In genomic region chr8:122304058-122304457, GRCm38 (mm10) we compare ENCODE assay signal across 13 mouse cellular contexts. TPM values are rescaled to one million over a fixed set of nuclear protein-coding genes. Genes with fewer than 3 reads are reported as not detected.
A peak's percentile ranks its signal among the peaks of the same experiment; 100 is the strongest.
DNase-seq lines count a peak whose midpoint lies in the region; ATAC-seq lines count a peak whose summit lies in the region.
"Had no signal": no experiment of that assay in that cellular context is flagged by ENCODE, and none has a peak within 500 bp of the region (broad histone marks: within the 10 kb centered on the region; RNA-seq: fewer than 3 reads in every experiment).

No protein-coding gene starts in this region.

- intact Hi-C loops in gastrocnemius, postnatal 36 days (cut with DNase I): no loop called here

- WGBS in liver, embryonic 13.5 days (ENCODE audit: insufficient replicate concordance): 7% methylated on average over 3 of the region's 3 CpGs
- WGBS in midbrain, embryonic 15.5 days: 12% methylated on average over 3 of the region's 3 CpGs

- peaks cover 98% of the 10 kb centered on the region for H3K36me3 ChIP-seq in megakaryocyte, embryonic 14.5 days (replicated peaks; ENCODE audit: low read length)
- peaks cover 97% of the 10 kb centered on the region for H3K36me3 ChIP-seq in liver, embryonic 13.5 days
- H3K36me3 ChIP-seq in midbrain, embryonic 15.5 days (replicated peaks): no peaks in the 10 kb centered on the region

- peak overlapping the region; percentile 97 for H3K27ac ChIP-seq in liver, embryonic 13.5 days
- no peak overlapping the region for H3K27ac ChIP-seq in midbrain, embryonic 15.5 days
- H3K27ac ChIP-seq: macrophage had no signal

- DNase-seq in CD4-positive, CD25-positive, alpha-beta regulatory T cell, adult 2 months (ENCODE audit: low read depth, low spot score): peak; percentile 37
- DNase-seq in liver, embryonic 13.5 days: no peak
- DNase-seq in gastrocnemius, adult 18-20 months (ENCODE audit: low spot score): no peak
- DNase-seq in gastrocnemius, postnatal 36 days: no peak
- DNase-seq: cerebellum, postnatal 25 days; thymus, postnatal 36 days had no signal

- peak overlapping the region; percentile 86 for H3K4me3 ChIP-seq in megakaryocyte, embryonic 14.5 days (replicated peaks)
- H3K4me3 ChIP-seq in liver, embryonic 13.5 days (replicated peaks): no peak overlapping the region
- H3K4me3 ChIP-seq in midbrain, embryonic 15.5 days: no peak overlapping the region
- H3K4me3 ChIP-seq: heart, embryonic 15.5 days had no signal

- ATAC-seq in CD4-positive, CD25-positive, alpha-beta regulatory T cell, adult 4 months: no peak
- no peak for ATAC-seq in megakaryocyte, adult 5-6 weeks (ENCODE audit: poor library complexity, severe bottlenecking)
- peak; percentile 33 for ATAC-seq in liver, embryonic 13.5 days (ENCODE audit: low read depth)
- ATAC-seq in midbrain, embryonic 15.5 days (replicated peaks): no peak

- peaks cover 100% of the 10 kb centered on the region for H3K4me1 ChIP-seq in megakaryocyte, embryonic 14.5 days
- peaks cover 100% of the 10 kb centered on the region for H3K4me1 ChIP-seq in liver, embryonic 13.5 days (replicated peaks)
- peaks cover 25% of the 10 kb centered on the region for H3K4me1 ChIP-seq in midbrain, embryonic 15.5 days

- H3K27me3 ChIP-seq in megakaryocyte, embryonic 14.5 days (replicated peaks): no peaks in the 10 kb centered on the region
- no peaks in the 10 kb centered on the region for H3K27me3 ChIP-seq in liver, embryonic 13.5 days
- H3K27me3 ChIP-seq in midbrain, embryonic 15.5 days (replicated peaks): no peaks in the 10 kb centered on the region
- H3K27me3 ChIP-seq: heart, embryonic 15.5 days had no signal

- peak overlapping the region; percentile 99 for H3K9ac ChIP-seq in liver, embryonic 13.5 days
- H3K9ac ChIP-seq in midbrain, embryonic 15.5 days: no peak overlapping the region
- H3K9ac ChIP-seq: heart, embryonic 15.5 days had no signal

- H3K9me3 ChIP-seq in megakaryocyte, embryonic 14.5 days: no peaks in the 10 kb centered on the region
- no peaks in the 10 kb centered on the region for H3K9me3 ChIP-seq in liver, embryonic 13.5 days (replicated peaks)
- H3K9me3 ChIP-seq in midbrain, embryonic 15.5 days: no peaks in the 10 kb centered on the region
- H3K9me3 ChIP-seq: heart, embryonic 15.5 days had no signal

- H3K4me2 ChIP-seq in liver, embryonic 13.5 days: peak overlapping the region; percentile 99
- no peak overlapping the region for H3K4me2 ChIP-seq in midbrain, embryonic 15.5 days
- H3K4me2 ChIP-seq: heart, embryonic 15.5 days had no signal

RNA-seq across cellular contexts. Expression of gene Zfpm1, which starts 22.1 kb away (rescaled TPM):
- under 1 TPM; 0.46 to 0.82 TPM for polyA plus RNA-seq in CD4-positive, CD25-positive, alpha-beta regulatory T cell, adult 4 months (2017; shearing (Covaris generic))
- polyA plus RNA-seq in megakaryocyte, embryonic 14.5 days (2012; ENCODE audit: insufficient read depth, low replicate concordance): 1,238 and 3,030 TPM in 2 replicates
- total RNA-seq in megakaryocyte, adult 5-6 weeks (2015): 4.3 and 4.5 TPM in 2 replicates
- total RNA-seq in megakaryocyte, adult 5-6 weeks (2017): 4.8 and 5.6 TPM in 2 replicates
- polyA plus RNA-seq in liver, embryonic 13.5 days (2015; fragmentation: Nextera tagmentation; extraction: Ambion mirVana): 10.0 and 11.7 TPM in 2 replicates
- 1 to 10 TPM; 6.6 to 7.5 TPM for total RNA-seq in gastrocnemius, adult 18-20 months (2021)
- 1.5 and 1.8 TPM in 2 replicates for polyA plus RNA-seq in midbrain, embryonic 15.5 days (2015; fragmentation: Nextera tagmentation; extraction: Ambion mirVana)
- total RNA-seq in gastrocnemius, postnatal 36 days (2021): 1 to 10 TPM; 5.6 to 8.9 TPM

RNA-seq across cellular contexts. Expression of gene Trhr2, which starts 56.5 kb away (rescaled TPM):
- not detected for polyA plus RNA-seq in CD4-positive, CD25-positive, alpha-beta regulatory T cell, adult 4 months (2017; shearing (Covaris generic))
- polyA plus RNA-seq in megakaryocyte, embryonic 14.5 days (2012; ENCODE audit: insufficient read depth, low replicate concordance): 1.8 TPM in 1 of 2 replicates, not detected in the other
- not detected in 2 replicates for total RNA-seq in megakaryocyte, adult 5-6 weeks (2015)
- total RNA-seq in megakaryocyte, adult 5-6 weeks (2017): not detected in 2 replicates
- polyA plus RNA-seq in liver, embryonic 13.5 days (2015; fragmentation: Nextera tagmentation; extraction: Ambion mirVana): not detected in 2 replicates
- total RNA-seq in gastrocnemius, adult 18-20 months (2021): not detected
- not detected in 2 replicates for polyA plus RNA-seq in midbrain, embryonic 15.5 days (2015; fragmentation: Nextera tagmentation; extraction: Ambion mirVana)
- total RNA-seq in gastrocnemius, postnatal 36 days (2021): not detected
- polyA plus RNA-seq: heart, embryonic 15.5 days; intestine, embryonic 14.5 days; macrophage had no signal

Comparison
In these comparisons a context has a peak if more than half of its experiments do, and no peak if none do; other contexts are left out.
1. RNA of gene Zfpm1, which starts 22.1 kb away (polyA plus RNA-seq): 1,238 to 3,030 TPM in megakaryocyte, embryonic 14.5 days; 10.0 to 11.7 TPM in liver, embryonic 13.5 days, 1.5 to 1.8 TPM in midbrain, embryonic 15.5 days and 0.46 to 0.82 TPM in CD4-positive, CD25-positive, alpha-beta regulatory T cell, adult 4 months; every median in the first group is over 10 times any median in the second.